Mouse (Mus musculus) C2C12 (cell line): ENCODE data around the gene Nr5a1.

Source experiments
- CEBPB ChIP-seq: IDR thresholded peaks from one replicate; pipeline ENCODE4 v1.6.1; 2011; ENCODE audit warnings: low read depth, mild to moderate bottlenecking, control low read depth, moderate library complexity
- CTCF ChIP-seq: IDR thresholded peaks from one replicate; pipeline ENCODE4 v1.5.1; 2011; ENCODE audit not compliant: control insufficient read depth, insufficient read depth, insufficient read length
- FOSL1 ChIP-seq: IDR thresholded peaks from one replicate; pipeline ENCODE4 v1.8.0; 2011; ENCODE audit warnings: mild to moderate bottlenecking, low read length; ENCODE audit not compliant: poor library complexity, insufficient read depth, severe bottlenecking
- MAX ChIP-seq: IDR thresholded peaks from one replicate; pipeline ENCODE4 v1.6.1; 2011; ENCODE audit warnings: mild to moderate bottlenecking, control low read depth
- MYOD1 ChIP-seq: IDR thresholded peaks from one replicate; pipeline ENCODE4 v1.6.1; 2011; ENCODE audit warnings: low read depth; ENCODE audit not compliant: control insufficient read depth, insufficient read length
- MYOG ChIP-seq: IDR thresholded peaks from one replicate; pipeline ENCODE4 v1.6.1; 2011; ENCODE audit not compliant: control insufficient read depth, insufficient read length; ENCODE audit errors: extremely low read depth
- USF1 ChIP-seq: IDR thresholded peaks from one replicate; pipeline ENCODE4 v1.6.1; 2011; ENCODE audit warnings: low read depth, mild to moderate bottlenecking, control low read depth, moderate library complexity

DNA sequence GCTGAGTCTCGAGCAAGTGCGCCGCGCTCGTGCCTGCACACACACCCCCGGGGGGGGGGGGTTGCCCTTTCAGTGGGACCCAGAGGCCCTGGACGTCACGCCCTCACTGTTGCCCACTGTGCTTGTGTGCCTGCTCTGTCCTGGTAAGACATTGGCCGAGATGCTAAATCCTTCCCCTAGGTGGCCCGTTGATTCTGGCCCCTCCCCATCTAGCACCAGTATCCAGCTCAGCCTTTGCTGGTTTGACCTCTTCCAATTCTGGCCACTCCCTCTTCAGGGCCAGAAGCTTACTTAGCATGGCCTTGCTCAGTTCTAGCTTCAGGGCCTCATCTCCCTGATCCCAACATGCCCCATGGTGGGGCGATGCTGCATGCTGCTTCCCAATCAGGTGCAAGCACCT, 41.8 kb downstream of the Nr5a1 start:
- no peak for TF ChIP-seq MAX
- TF ChIP-seq CTCF, result no peak
- no peak for TF ChIP-seq USF1
- TF ChIP-seq CEBPB, result no peak
- no peak for TF ChIP-seq MYOD1
- TF ChIP-seq FOSL1, result no peak
- no peak for TF ChIP-seq MYOG
